Mouse (Mus musculus) layer of hippocampus, adult 9-10 months (tissue): ENCODE measurements around the gene Zfp579.
A peak's percentile ranks its signal among the peaks of the same experiment; 100 is the strongest.
"Not testable (repeated sequence)": the region's sequence is repeated elsewhere in the genome, so short reads cannot be mapped to it uniquely, and the experiment has no call there.

ENCODE experiments used
- DNase-seq: peaks from one replicate; pipeline ENCODE4 v3.0.0; 2022; ENCODE audit warnings: low spot score

Zfp579 gene

DNA sequence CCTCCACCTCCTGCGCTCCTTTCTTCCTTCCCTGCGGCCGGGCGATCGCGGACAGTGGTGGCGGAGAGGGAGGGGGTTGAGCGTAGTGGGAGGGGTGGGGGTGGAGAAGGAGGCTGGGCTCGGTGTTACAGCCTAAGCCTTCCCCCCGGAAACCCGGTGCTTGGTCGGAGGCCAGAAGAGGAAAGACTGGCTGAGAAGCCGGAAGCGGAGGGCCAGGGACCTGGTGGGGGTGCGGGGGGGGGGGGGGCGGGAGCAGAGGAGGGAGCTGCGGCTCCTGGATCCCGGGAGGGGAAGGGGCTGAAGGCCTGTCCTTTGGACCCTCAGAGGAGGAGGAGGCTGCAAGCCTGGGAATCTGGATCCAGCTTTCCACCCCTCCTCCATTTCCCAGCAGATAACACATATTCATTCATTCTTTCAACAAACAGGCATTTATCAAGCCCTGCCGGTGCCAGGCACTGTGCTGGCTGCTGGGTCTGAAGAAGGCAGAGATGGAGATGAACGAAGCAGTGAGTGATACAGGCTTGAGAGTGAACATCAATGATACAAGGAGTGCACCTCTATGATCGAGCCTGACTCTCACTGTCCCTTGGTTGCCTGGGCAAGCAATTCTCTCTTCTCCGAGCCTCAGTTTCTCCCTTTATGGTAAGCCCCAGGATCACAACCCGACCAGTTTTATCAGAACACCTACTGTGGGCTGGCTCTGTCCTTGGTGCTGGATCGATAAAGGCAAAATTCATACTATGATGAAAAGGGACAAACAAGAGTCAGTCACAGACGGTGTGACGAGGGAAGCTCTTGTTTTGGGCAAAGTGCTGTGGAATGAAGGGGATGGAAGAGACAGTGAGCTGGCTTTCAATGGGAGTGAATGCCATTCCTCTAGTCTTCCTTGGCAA is at the start of gene Zfp579:
Gene Zfp579, minus strand, starts transcription at position 156 of the 893 bp plus-strand sequence.
- peak; percentile 87 for DNase-seq

DNA sequence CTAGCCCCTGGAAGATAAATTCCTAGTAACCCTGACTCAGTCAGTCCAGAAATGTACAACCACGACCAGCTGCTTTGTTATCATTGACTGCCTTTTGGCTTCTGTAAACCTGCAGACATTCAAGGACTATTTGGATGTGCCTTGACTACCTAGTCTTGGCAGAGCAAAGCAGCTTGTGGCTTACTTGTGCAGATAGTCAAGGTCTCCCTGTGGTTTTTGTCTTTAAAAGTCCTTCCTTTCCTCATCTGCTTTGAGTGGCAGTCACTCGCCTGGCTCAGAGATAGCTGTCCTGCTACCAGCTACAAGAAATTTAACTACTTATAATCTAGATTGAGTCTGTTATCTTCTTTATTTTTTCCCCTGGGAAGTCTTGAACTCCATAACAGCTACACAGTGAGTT is 49.0 kb upstream of the Zfp579 start:
- no peak for DNase-seq

DNA sequence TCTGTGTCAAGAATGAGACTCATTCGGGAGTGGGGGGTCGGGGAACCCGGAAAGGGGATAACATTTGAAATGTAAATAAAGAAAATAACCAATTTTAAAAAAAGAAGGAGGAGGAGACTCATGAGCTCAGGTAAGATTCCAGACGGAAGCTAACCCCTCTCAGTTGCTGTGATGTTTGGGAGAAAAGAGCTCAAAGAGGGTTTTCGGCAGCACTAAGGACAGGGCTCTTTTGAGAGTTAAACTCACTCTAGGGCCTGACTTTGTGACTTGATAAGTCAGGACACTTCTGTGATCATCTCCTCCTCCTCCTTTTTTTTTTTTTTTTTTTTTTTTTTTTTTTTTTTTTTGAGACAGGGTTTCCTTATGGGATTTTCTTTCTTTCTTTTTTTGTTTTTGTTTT is 43.0 kb upstream of the Zfp579 start:
- no peak for DNase-seq

- peak; percentile 82 for DNase-seq
Observed at GRCm38 (mm10) chr7:5038109-5038732, 42.3 kb upstream of the Zfp579 start, which contains the start of gene Zfp784. Gene Zfp784, minus strand, starts transcription at chr7:5038446.

GRCm38 (mm10) chr7:5037467-5037866 is 41.5 kb upstream of the Zfp579 start:
- DNase-seq: no peak

- no peak for DNase-seq
Observed at GRCm38 (mm10) chr7:5037026-5037425, 41.1 kb upstream of the Zfp579 start.

DNA sequence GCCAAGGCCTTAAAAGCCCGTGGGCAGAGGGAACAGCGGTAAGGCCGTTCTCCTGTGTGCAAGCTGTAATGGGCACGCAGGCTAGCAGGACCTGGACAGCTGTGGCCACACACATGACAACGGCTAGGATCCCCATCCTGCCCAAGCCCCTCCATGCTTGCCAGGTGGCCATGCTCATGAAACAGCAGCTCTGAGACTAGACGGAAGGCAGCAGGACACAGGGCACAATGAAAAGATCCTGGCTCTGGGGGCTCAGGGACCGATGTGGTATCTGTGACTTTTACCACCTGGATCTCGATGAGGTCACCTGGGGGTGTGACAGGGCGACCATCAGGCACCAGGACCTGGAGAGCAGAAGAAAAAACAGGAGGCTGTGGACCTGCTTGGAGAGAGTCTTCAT is 40.2 kb upstream of the Zfp579 start:
- DNase-seq: no peak

GRCm38 (mm10) chr7:5035628-5036027 is 39.7 kb upstream of the Zfp579 start:
- DNase-seq: no peak

- DNase-seq: no peak
Observed at GRCm38 (mm10) chr7:5033818-5034217, 37.9 kb upstream of the Zfp579 start, which contains the start of gene 4632433K11Rik. Gene 4632433K11Rik, plus strand, starts transcription at chr7:5034118.

DNA sequence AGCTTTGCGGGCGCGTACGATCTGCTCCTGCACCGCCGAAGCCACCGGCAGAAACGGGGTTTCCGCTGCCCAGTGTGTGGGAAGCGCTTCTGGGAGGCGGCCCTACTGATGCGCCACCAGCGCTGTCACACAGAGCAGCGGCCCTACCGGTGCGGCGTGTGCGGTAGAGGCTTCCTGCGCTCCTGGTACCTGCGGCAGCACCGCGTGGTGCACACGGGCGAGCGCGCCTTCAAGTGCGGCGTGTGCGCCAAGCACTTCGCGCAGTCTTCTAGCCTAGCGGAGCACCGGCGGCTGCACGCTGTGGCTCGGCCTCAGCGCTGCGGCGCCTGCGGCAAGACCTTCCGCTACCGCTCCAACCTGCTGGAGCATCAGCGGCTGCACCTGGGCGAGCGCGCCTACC is 35.5 kb upstream of the Zfp579 start:
- no peak for DNase-seq

DNA sequence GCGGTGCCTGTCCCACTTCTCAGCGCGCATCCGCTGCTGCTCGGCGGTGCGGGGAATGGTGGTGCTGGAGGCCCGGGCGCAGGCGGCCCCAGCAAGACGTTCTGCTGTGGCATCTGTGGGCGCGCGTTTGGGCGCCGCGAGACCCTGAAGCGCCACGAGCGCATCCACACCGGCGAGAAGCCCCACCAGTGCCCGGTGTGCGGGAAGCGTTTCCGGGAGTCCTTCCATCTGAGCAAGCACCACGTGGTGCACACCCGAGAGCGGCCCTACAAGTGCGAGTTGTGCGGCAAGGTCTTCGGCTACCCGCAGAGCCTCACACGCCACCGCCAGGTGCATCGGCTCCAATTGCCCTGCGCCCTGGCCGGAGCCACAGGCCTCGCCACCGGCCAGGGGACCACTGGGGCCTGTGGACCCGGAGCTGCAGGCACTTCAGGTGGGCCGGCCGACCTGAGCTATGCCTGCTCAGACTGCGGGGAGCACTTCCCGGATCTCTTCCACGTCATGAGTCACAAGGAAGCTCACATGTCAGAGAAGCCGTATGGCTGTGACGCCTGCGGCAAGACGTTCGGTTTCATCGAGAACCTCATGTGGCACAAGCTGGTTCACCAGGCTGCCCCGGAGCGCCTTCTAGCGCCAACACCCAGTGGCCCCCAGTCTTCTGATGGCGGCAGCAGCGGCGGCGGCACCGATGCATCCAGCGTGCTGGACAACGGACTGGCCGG is 34.8 kb upstream of the Zfp579 start:
- DNase-seq: no peak

- DNase-seq: no peak
Observed at GRCm38 (mm10) chr7:5029946-5030345, 34.0 kb upstream of the Zfp579 start.

DNA sequence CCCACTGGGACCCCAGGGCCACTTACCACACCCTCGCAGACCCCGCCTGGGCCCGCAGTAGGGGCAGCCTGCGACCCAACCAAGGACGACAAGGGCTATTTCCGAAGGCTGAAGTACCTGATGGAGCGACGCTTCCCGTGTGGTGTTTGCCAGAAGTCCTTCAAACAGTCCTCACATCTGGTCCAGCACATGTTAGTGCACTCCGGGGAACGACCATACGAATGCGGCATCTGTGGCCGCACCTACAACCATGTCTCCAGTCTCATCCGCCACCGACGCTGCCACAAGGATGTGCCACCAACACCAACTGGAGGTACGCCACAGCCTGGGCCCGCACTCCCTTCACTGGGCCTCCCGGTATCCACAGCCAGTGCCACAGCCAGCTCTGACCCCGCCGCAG is 33.6 kb upstream of the Zfp579 start:
- DNase-seq: no peak

GRCm38 (mm10) chr7:5021197-5021596 is 25.2 kb upstream of the Zfp579 start:
- no peak for DNase-seq

DNA sequence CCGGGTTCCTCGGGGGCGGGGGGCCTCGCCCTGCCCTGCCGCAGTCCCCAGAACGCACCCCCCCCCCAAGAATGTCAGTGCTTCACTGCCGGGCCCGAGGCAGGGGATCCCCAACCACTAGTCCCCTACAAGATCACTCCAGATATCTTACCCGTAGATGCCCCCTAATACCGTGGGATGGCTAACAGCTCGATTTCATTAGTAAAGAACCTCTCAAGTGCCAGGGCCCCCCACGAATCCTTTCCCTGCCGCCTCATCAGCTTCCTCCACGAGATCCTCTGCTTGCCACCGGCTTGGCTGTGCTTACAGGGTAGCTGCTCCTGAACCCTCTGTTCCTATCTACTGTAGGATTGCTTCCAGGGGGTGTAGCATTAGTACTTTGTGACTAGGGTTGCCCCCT is 24.7 kb upstream of the Zfp579 start:
- no peak for DNase-seq

GRCm38 (mm10) chr7:5020000-5020681 is 24.2 kb upstream of the Zfp579 start, which contains the start of the genes Zfp865 and Ccdc106:
Gene Zfp865, plus strand, starts transcription at chr7:5020376.
Gene Ccdc106, plus strand, starts transcription at chr7:5020553.
- peak; percentile 96 for DNase-seq

DNA sequence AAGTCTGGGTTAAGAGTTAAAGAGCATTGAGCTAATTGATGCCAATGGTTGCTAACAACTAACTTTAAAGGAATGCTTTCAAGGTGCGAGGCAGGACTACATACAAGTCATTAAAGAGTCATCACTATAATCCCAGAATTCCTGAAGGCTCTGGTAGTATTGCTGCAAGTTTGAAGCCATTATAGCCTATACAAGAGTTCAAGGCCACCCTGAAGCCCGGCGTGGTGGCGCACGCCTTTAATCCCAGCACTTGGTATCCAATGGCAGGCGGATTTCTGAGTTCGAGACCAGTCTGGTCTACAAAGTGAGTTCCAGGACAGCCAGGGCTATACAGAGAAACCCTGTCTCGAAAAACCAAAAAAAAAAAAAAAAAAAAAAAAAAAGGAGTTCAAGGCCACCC is 23.6 kb upstream of the Zfp579 start:
- DNase-seq: not testable (repeated sequence)

DNA sequence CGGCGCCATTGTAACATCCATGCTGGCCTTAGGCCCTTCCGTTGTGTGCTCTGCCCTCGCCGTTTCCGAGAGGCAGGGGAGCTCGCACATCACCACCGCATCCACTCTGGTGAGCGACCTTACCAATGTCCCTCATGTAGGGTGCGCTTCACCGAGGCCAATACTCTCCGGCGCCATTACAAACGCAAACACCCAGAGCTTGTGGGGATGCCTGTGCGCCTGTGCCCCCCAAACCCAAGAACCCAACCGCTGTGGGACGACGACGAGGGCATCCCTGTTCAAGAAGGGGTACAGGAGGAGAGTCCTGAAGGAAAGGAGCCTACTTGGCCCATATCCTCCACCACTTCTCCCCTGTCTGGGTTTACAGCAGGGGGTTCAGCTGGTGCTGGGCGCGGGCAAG is 22.0 kb upstream of the Zfp579 start:
- no peak for DNase-seq

- DNase-seq: no peak
Observed at GRCm38 (mm10) chr7:5017352-5017751, 21.4 kb upstream of the Zfp579 start.

- no peak for DNase-seq
Observed at GRCm38 (mm10) chr7:5016920-5017319, 21.0 kb upstream of the Zfp579 start.

DNA sequence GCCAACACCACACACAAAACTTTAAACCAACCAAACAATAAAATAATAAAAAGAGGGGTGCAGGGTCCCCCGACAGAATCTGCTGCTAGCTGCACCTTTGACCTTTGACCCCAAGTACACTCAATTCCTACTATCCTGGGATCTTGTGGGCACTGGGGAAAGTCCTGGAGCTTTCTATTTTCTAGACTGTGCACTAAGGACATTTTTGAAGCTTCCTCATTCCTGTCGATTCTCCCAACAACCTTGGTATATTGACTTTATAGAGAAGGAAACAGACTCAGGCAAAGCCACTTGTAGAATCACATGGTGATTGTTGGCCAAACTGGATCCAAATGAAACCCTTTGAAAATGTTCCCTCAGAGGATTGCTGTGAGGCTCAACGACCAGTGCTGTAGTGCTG is 20.1 kb upstream of the Zfp579 start:
- DNase-seq: no peak
